Mouse (Mus musculus): ENCODE data around the gene Oser1.

DNA sequence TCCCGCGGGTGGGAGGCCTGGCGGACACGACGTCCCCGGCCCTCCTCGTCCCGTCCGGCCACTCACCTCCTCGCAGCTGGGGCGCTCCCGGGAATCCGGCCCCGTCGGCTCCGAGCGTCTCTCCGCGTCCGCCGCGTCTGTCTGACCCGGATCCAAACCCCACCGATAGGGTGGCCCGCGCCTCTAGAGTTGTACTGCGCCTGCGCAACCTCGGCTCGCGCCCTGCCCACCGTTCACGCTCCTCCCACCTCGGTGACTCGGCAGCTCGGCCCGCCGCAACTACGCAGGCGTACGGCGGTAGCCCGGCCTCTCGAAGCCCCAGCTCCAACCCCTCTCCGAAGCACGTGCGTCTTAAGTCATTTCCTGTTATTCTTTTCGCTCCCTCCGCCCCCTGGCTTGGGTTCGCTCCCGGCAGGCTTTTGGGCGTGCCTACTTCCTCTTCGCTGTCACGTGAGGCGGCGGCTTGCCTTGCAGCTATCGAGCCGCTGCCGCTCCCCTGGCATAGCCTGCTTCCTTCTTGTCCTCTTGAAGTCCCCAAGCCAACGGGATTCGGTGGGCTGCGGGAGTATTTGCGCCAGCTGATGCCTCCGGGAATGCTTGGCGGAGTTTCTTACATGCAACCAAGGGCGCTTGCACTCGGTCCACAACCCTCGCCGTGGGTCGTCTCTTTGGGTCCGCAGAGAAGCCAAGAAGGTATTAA is 5.0 kb downstream of the Oser1 start:
- peak; percentile 63 for TF ChIP-seq CTCF (IDR thresholded peaks at IDR 0.05; ENCODE audit: low read depth)
- no peak for TF ChIP-seq EP300 (IDR thresholded peaks at IDR 0.05; ENCODE audit: low read depth)

Measured in liver, embryonic 14.5 days (tissue).